Mouse (Mus musculus): ENCODE results near the gene Slc3a1. TPM values are rescaled to one million over a fixed set of nuclear protein-coding genes. Genes with fewer than 3 reads are reported as not detected.

Gene Slc3a1
- under 1 TPM; 0.09 to 0.30 TPM for total RNA-seq (2021)
- long read RNA-seq, experiment 1, result 0 reads
- long read RNA-seq, experiment 2, result 0 reads

- DNase-seq (ENCODE audit: low spot score), result no peak
These were observed at the start of gene Slc3a1 for GRCm38 (mm10) chr17:85028093-85028739. Slc3a1 (plus strand) TSS chr17:85028376.

GRCm38 (mm10) chr17:84981721-84982120 is 46.5 kb upstream of the Slc3a1 start:
- DNase-seq (ENCODE audit: low spot score), result no peak

- no peak for DNase-seq (ENCODE audit: low spot score)
These were observed 45.4 kb upstream of the Slc3a1 start for GRCm38 (mm10) chr17:84982735-84983134.

- DNase-seq (ENCODE audit: low spot score), result no peak
These were observed 41.8 kb upstream of the Slc3a1 start for GRCm38 (mm10) chr17:84986368-84986767.

- DNase-seq (ENCODE audit: low spot score), result no peak
These were observed 40.3 kb upstream of the Slc3a1 start for GRCm38 (mm10) chr17:84987834-84988410.

DNA sequence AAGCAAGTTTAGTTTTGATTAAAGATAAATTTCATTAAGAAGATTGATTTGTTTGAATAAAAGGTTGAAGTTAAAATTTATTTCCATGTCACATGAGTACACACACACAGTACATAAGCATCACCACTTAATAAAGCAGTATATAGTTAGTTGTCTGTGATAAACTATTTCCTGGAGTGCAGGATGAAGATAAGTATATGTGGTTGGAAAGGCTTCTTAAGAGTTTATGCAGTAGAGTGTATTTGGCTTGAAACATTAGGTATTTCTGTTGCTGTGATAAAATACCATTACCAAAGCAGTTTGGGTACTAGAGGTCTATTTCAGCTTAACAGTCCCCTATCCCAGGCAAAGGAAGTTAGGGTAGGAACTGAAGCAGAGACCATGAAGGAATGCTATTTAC is 39.7 kb upstream of the Slc3a1 start:
- no peak for DNase-seq (ENCODE audit: low spot score)

GRCm38 (mm10) chr17:84995844-84996243 is 32.3 kb upstream of the Slc3a1 start:
- no peak for DNase-seq (ENCODE audit: low spot score)

DNA sequence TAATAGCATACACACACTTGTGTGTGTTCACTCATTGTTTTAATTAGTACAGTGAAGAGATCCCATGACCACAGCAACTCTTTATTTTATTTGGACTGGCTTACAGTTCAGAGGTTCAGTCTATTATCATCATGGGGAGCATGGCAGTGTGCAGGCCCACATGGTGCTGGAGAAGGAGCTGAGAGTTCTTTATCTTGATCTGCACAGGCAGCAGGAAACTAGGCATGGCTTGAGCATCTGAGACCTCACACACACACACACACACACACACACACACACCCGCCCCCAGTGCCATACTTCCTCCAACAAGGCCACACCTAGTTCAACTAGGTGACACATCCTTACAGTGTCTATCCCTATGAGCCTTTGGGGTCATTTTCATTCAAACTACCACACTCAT is 30.5 kb upstream of the Slc3a1 start:
- no peak for DNase-seq (ENCODE audit: low spot score)

- DNase-seq (ENCODE audit: low spot score), result no peak
These were observed 28.5 kb upstream of the Slc3a1 start for GRCm38 (mm10) chr17:84999636-85000035.

DNA sequence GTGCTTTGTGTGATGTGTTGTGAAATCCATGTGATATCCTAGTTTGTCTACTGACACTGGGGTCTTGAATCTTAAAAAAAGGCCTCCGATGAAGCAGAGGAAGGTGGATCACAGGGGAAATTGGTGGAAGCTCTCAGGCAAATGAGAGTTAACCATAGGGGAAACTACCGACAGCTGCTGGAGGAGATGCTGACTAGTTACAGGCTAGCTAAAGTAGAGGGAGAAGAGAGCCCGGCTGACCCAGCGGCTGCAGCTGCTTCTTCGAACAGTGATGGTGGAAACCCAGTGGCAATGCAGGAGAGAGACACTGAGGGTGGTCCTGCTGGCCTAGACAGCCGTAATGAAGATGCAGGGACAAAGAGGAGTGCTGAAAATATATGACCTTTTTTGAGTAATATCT is 14.7 kb upstream of the Slc3a1 start:
- DNase-seq (ENCODE audit: low spot score), result no peak

DNA sequence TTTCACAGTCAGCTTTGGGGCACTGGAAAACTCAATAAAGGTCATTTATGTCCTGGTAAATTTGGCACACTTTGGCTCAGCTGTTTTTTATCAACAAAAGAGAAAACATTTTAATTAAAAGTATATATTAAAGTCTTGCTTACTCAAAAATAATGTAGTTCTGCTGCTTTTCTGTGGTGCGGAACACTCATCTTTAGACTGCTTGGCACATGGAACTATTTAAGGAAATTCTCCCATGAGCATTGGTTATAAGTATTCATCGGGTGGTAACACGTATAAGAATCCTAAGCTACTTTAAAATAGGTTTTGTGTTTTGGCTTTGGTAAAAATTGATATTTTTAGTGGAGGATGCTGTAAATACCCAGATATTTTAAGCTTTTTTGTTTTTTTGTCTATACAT is 13.5 kb upstream of the Slc3a1 start:
- no peak for DNase-seq (ENCODE audit: low spot score)

- no peak for DNase-seq (ENCODE audit: low spot score)
These were observed 9.8 kb upstream of the Slc3a1 start for GRCm38 (mm10) chr17:85018344-85018743.

DNA sequence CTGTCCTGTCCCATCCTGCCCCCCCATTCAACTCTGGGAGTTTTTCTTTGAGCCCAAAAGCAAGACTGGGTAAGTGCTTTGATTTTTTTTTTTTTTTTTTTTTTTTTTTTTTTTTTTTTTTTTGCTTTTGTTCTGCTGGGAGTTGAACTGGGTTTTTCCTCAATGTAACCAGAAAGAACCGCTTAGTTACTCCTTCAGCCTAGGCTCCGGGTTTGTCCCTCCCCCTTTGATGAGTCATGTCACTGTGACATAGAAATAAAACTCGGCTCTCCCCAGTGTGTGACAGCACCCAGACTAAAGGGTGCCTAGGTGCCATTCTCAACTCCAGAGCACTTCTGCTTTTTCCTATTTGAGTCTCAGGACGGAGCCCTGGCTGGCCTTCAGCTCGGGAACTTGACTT is 9.4 kb upstream of the Slc3a1 start:
- DNase-seq (ENCODE audit: low spot score), result no peak

DNA sequence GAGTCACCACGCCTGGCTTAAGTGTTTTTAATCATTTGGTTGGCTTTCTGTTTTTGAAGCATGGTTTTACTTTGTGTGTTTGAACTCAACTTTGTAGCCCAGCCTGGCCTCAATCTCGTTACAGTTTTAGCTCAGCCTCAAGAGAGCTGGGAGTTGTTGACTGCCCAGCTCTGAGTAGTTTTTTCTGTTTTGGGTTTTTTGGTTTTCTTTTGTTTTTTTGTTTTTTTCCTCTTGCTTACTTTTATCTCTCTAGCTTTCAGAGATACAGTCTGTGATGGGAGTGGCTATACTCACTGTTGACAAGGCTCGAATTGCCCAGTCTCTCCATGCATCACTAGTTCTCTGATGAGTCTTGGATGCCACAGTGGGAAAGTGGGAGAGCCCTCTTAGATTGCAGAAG is 7.8 kb upstream of the Slc3a1 start:
- no peak for DNase-seq (ENCODE audit: low spot score)

DNA sequence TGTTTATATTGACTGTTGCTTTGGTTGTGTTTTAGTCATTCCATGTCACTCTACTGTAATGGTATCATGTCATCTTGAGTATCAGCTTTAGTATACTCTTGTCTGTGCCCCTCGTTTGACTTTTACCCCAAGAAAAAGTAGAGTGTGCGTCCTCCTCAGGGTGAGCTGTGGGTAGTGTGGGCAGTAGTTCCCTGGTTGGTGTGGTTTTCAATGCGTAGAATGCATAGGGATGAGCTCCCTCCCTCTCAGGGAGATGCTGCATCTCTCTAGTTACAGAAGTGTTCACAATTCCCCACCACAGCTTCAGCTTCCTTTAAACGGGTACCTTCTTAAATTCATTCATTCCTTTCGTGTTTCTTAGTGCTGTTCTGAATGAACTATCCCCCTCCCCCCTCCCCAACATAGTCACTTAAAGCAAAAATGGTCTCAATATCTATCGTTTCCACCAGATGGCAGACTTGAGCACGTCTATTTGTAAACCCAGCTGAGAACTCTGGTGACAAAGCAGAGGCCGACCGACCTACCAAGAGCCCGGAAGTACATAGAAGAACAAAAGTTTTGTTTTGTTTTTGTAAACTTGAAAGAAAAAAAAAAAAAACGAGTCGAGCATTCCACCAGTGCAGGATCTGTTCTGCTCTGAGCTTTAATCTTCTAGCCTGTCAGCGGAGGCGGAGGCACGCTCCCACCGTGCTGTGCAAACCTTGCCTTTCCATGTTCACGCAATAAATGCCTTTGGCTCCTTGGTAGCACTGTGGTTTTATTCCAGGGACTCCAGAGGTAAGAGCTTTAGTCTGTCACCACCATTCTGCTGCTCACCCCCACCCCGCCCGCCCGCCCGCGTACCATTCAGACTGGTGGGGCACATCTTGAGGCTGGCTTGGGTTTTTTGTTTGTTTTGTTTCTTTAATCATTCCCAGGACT is 4.7 kb upstream of the Slc3a1 start:
- peak; percentile 60 for DNase-seq (ENCODE audit: low spot score)

DNA sequence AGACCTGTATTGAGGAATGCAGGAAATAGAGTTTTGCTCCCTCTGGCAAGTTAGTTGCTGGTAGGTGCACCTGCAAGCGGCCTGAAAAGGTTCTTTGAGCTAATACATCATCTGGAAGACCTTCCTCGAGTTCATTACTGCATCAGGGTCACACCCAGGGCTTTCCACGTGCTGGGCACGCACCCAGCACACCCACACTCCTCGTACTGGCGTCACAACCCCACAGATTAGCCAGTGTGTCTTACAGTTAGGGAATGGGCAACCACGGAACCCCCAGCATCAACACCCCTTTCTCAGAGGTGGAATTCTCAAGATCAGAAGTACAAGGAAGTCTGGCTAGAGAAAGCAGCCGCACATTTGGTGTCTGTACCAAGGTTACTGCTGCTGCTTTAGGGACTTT is 3.9 kb upstream of the Slc3a1 start:
- no peak for DNase-seq (ENCODE audit: low spot score)

DNA sequence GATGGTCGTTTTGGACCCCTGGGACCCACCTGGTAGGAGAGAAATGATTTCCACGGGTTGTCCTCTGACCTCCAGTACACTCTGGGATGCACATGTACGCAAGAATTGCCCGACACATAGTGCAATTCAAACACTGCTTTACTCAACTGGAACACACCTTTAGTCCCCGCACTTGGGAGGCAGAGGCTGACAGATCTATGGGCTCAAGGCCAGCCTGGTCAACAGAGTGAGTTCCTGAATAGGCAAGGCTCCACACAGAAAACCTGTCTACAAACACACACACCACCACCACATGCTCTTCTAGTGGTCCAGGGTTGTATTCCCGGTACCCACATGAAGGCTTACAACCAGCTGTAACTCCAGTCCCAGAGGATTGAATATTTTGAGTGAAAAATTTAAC is 3.0 kb upstream of the Slc3a1 start:
- DNase-seq (ENCODE audit: low spot score), result no peak

DNA sequence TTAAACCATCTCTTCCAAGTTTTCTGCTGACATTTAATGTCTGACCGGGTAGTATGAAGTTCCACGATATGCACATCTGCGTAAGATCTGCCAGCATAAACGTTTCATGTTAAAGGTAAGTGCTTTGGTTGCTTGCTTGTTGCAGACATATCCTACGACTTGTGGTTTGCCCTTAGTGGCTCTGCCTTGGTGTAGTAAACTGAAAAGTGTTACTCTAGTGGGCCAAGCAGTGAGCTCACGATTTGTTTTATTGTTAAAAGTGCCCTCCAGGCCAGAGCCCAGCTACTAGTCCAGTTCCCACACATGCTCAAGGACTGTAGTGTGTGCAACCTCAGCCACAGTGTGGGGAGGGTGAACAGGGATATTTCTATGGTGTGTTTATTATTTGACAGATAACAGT is 1.7 kb upstream of the Slc3a1 start:
- DNase-seq (ENCODE audit: low spot score), result no peak

DNA sequence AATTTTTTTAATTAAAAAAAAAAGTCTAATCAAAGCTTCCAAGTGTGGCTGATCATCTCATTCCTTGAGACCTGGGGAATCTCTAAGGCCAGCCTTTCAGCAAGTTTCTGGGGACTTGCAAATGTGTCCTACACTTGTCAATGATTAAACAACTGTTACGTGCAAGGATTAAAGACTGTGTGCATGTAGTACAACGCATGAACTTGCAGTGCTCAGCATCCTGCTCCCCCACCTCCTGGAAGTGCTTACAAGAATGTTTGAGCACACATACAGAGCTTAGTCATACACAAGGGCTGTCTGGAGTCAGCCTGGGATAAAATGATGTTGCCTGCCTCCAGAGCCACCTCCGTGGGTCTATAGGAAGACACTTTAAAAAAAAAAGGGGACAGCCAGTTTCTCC is 929 bp upstream of the Slc3a1 start:
- no peak for DNase-seq (ENCODE audit: low spot score)

DNA sequence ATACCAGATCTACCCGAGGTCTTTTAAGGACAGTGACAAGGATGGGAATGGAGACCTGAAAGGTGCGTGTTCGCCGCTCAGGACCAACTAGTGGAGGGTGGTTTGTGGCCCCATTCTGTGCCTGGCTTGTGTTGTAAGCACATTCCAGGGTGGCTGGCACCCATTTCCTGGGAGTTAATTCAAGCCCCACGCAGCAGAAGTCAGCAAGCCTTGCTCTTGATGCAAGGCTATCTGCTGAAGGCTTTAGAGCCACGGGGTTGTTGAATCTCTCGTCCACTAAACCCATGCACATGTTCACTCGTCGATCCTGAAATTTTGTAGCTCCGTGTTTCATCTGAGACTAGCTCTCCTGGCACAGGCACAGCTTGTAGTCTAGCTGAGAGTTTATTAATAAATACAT is 621 bp downstream of the Slc3a1 start:
- DNase-seq (ENCODE audit: low spot score), result no peak

GRCm38 (mm10) chr17:85030651-85031050 is 2.5 kb downstream of the Slc3a1 start:
- no peak for DNase-seq (ENCODE audit: low spot score)

- DNase-seq (ENCODE audit: low spot score), result no peak
These were observed 4.9 kb downstream of the Slc3a1 start for GRCm38 (mm10) chr17:85033087-85033486.

DNA sequence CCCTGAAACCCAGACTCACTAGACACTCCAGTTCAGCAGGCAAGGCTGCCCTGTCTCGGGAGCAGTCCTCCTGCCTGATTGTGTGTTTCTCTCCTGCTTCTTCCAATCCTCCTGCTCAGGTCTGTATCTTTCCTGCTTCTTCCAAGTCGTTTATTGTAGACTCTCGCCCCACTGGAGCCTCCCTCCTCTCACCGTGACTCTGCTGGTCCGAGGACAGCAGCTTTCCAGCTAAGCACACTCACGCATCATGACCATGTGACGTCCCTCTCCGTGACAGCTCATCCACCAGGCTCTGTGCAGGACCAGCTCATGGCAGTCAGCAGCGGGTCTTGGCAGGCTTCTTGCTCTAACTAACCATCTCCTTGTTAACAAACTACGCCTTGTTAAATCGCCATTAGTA is 5.9 kb downstream of the Slc3a1 start:
- no peak for DNase-seq (ENCODE audit: low spot score)
